Mouse (Mus musculus) yolk sac, embryonic 10.5 days (tissue): ENCODE results near the gene Jsrp1.

Experiments
- DNase-seq: peaks from one replicate; pipeline ENCODE4 v3.0.0-alpha.2; 2017; ENCODE audit warnings: low spot score

Jsrp1 gene

DNA sequence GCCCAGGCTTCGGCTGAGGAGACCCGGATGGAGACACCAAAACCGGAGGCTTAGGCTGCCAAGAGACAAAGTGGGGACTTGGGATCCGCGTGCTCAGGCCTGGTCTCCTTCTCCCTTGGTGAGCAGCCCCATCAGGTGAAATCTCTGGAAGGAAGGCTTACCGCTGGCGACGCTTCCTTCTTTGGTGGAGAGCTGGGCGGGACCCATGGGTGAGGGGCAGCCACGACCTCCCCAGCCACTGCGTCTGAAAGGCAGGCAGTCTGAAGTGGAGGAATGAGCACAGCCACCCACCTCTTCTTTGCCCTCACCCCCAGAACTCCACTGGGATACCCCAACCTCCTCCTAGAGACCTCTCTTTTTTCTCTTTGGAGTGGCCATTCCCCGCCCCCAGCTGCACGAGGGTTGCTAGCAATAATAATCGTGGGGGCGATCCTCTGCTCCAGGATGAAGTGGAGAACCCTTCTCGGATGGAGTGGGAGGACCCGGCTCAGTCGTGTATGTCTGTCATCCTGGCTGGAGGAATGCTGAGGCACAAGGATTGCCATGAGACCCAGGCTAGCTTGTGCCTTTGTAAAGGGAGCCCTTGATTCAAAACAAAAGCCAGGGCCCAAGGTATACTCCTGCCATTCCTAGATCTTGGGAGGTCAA is 4.2 kb downstream of the Jsrp1 start:
- no peak for DNase-seq

DNA sequence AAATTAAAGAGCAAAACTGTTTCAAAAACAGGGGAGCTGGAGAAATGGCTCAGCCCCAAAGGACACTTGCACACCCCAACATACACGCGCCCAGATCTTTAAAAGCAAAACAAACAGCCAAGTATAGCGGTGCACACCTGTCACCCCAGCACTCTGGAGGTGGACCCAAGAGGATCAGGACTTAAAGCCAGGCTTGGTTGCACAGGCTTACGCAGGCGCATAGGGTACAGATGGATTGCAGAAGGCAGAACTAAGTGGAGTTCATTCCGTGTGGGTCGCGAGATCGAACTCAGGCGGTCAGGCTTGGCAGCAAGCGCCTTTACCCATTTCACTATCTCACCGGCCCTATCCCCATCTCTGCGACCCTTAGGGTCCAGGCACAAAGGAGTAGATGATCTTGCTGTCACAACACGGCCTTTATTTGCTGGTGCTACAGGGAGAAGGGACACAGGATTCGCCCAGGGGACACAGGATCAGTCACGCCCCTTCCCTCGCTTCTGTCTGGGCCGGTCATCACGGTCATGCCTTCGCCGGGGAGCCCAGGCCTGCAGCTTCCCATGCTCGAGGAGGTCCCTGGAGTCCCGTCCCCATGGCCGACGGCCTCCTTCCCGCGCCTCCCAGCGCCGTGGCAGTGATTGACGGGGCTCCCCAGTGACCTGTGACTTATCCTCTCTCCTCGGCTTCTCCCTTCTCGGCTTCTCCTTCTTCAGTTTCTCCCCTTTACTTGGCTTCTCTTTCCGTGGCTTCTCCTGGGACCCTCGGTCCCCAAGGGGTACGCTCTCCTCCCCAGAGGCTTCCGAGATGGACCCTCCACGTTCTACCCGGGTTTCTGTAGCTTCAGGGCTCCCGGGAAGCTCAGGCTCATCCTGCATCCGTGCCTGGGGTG is 5.0 kb downstream of the Jsrp1 start:
- DNase-seq = no peak

GRCm38 (mm10) chr10:80807057-80807627 is 6.2 kb downstream of the Jsrp1 start:
- peak; percentile 66 for DNase-seq

- no peak for DNase-seq
Measured at GRCm38 (mm10) chr10:80806341-80807056, 6.8 kb downstream of the Jsrp1 start.

- peak; percentile 69 for DNase-seq
Measured at GRCm38 (mm10) chr10:80805925-80806324, 7.4 kb downstream of the Jsrp1 start.

DNA sequence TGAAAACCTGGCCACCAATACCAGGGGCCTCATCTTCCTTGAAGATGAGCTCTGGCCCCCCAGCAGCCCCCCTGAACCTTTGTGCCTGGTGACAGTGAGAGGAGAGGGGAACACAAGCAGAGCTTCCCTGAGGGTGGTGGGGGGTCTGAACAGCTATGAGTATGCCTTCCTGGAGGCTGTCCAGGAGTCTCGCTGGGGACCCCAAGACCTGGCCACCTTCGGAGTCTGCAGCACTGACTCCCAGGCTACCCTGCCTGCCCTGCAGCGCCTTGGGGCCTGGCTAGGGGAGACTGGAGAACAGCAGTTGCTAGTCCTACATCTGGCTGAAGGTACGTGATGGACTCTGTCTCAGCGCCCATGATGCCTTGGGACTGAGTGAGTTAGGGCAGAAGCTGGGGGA is 8.0 kb downstream of the Jsrp1 start:
- DNase-seq = no peak

DNA sequence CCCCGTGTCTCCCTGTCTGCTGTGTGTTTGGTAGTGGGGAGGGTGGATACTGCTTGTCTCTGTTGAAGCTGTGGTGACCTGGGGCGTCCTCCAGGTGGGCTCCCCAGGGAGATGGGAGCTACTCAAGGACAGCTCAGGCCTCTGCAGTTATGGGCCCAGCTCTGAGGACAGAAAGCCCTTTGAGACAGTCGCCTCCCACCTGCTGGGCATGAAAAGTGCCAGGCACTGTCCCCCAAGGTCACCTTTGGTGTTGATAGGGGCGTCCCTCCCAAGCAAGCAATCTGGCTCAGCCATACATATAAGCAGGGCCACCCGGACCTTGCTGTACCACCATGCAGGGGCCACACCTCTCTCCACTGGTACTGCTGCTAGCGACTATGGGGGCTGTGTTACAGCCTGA is 8.4 kb downstream of the Jsrp1 start, which contains the start of gene Amh:
Gene Amh, plus strand, starts transcription at position 328 of the 400 bp plus-strand sequence.
- DNase-seq = no peak

DNA sequence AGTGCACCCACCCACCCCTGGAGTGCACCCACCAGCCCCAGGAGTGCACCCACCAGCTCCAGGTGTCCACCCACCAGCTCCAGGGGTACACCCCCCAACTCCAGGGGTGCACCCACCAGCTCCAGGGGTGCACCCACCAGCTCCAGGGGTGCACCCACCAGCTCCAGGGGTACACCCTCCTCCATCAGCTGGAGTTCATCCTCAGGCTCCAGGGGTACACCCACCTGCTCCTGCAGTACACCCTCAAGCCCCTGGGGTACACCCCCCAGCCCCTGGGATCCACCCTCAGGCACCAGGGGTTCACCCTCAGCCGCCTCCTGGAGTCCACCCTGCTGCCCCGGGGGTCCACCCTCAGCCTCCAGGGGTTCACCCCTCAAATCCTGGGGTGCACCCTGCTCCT is 9.0 kb downstream of the Jsrp1 start:
- no peak for DNase-seq

DNA sequence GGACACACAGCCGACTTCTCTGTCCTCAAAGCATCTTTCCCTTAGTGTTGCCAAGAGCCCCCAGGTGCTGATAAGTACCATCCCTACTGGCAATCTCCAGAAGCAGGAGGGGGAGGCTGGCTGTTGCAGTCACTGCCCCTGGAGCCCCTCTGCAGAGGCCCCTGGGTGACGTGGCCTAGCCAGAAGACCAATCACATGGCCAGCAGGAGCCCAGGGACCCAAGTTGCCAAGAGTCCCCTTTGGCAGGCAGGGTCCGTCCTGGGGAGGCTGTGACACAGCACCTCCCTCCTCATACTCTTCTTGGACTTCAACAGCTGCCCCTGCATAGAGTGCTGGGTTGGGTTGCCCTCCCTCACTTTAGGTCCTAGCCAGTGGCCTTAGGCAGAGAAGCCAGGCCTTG is 10.3 kb downstream of the Jsrp1 start:
- DNase-seq = no peak

GRCm38 (mm10) chr10:80802204-80802912 is 10.9 kb downstream of the Jsrp1 start:
- no peak for DNase-seq

- DNase-seq = no peak
Measured at GRCm38 (mm10) chr10:80799070-80799566, 14.2 kb downstream of the Jsrp1 start.

- peak; percentile 95 for DNase-seq
Measured at GRCm38 (mm10) chr10:80798150-80799006, 14.9 kb downstream of the Jsrp1 start, which contains the start of the genes Sf3a2 and Plekhj1. Gene Sf3a2, plus strand, starts transcription at chr10:80798198. Gene Plekhj1, minus strand, starts transcription at chr10:80798626.

DNA sequence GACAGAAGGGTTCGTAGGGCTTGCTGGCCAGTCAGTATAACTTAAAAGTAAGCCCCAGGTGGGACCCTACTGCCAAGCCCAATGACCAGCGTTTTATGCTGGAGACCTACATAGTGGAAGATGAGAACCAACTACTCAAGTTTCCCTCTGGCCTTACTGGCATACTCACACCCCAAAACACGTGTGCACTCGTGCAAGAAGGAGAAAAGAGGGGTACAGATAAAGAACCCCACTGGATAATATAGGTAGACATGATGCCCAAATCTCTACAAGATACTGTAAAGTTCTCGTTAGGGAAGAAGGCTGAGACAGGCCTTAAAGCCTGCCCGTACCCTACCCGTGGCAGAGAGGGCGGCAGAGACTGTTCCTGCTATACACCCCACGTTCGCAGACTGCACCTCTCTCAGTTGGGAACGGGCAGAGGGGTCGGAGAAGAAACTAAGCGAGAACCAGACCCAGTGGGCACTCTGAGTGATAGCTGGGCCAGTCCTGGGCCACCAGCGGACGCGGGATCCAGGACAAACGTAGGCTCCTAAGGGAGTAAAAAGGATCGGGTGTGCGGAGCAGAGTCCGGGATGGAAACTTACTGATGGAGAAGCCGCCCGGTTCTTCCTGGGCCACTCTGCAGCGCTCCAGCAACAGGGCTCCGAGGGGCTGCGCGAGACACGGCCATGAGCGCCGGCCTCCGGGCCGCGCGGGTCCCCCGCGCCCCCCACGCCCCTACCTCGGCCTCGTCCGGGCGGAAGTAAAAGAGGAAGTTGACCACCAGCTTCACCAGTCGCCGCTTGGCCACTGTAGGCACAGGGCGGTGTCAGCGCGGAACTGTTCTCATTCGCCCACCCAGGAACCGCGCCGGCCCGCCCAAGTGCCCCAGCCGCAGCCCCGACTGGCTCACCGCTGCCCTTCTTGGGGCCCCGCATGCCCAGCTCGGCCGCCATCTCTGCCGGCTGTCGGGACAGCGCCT is 15.8 kb downstream of the Jsrp1 start:
- DNase-seq = no peak

- DNase-seq = no peak
Measured at GRCm38 (mm10) chr10:80796307-80796848, 16.9 kb downstream of the Jsrp1 start.

DNA sequence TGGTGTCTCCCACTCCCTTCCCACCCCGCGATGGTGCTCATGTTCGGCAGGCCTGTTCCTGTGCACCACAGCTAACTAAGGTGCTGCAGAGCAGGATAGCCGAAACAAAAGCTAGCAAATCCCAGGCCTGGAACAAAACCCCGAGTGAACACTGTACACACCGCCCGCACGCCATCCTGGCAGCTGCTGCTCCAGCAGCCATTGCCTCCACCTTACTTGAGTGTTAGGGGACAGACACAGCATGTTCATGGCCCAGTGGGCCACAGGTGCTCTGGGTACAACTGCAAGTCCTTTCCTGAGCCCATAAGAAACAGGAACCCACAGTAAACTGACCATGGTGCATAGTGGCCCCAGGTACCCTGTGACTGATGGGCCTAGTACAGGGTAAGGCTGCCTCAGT is 18.5 kb downstream of the Jsrp1 start:
- no peak for DNase-seq

- DNase-seq = no peak
Measured at GRCm38 (mm10) chr10:80793803-80794202, 19.5 kb downstream of the Jsrp1 start.

DNA sequence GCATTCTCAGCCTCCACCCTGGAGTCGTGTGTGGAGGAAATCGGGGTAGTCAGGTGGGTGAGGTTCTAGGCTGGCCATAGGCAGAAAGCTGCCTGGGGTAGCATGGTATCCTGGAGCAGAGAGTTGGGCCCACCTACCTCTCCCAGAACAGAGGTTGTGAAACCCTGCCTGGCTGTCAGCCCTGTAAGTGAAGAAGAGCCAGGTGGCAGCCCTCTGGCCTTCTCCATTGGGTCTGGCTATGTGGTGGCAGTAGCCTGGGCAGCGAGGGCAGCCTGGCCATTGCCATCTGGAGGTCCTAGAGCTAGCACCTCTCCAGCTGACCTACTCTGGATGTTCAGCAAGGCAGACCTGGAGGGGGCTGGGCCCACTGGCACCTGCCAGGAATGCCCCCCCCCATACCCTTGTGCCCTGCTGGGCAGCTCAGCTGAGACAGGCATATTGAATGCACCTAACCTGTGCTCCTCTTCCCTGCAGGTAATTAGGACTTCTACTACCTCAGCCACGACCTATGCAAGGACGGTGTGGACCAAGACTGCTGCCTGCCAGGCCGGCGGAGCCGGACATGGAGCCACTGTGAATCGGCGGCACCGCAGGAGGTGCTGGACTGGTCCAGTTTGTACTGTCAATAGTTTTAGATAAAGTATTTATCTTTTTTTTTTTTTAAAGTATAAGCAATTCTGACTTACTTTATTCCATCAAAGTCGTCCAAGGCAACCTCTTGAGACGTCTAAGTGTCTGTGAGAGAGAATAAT is 20.1 kb downstream of the Jsrp1 start:
- no peak for DNase-seq
